Mouse (Mus musculus): ENCODE data around the gene Adamts17.

DNA sequence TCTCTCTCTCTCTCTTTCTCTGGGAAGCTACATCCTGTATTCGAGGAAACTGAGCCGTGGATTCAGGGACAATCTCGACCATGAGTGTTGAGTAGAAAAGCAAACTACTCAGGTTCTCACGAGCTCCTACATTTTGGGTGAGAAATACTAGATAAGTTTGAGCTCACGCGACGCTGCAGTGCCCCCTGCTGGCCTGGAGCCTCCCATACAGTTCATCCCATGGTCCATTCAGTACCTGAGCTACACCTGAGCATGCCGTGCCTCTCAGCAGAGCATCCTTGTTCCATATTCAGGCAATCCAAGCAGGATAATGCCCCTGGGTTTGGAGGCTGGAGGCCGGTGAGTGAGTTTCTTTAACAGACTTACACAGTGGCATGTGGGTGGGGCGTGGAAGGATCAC, 359.9 kb downstream of the Adamts17 start:
- TF ChIP-seq MEF2A (IDR thresholded peaks at IDR 0.05; ENCODE audit: extremely low read depth, insufficient replicate concordance, low read depth, low read length, poor library complexity, severe bottlenecking), result no peak
- TF ChIP-seq CTCF (IDR thresholded peaks at IDR 0.05 in 2 of 3, conservative IDR thresholded peaks at IDR 0.05 in 1 of 3; ENCODE audit: control insufficient read depth in 1 of 3, insufficient read depth in 1 of 3, low read depth in 2 of 3, low read length in 3 of 3, poor library complexity in 1 of 3, severe bottlenecking in 1 of 3), result peak; percentile 86 to 92 (median 88)
- no peak for TF ChIP-seq POLR2A (IDR thresholded peaks at IDR 0.05; ENCODE audit: control insufficient read depth in 1 of 2, insufficient read depth in 1 of 2, low read depth in 1 of 2, low read length in 2 of 2, poor library complexity in 1 of 2)
- no peak for TF ChIP-seq ZKSCAN1 (IDR thresholded peaks at IDR 0.05; ENCODE audit: low read depth, low read length)
- TF ChIP-seq RAD21 (IDR thresholded peaks at IDR 0.05; ENCODE audit: low read depth, low read length), result peak; percentile 84
- no peak for TF ChIP-seq EP300 (IDR thresholded peaks at IDR 0.05; ENCODE audit: low read depth in 1 of 2, low read length in 2 of 2)
- TF ChIP-seq RCOR1 (IDR thresholded peaks at IDR 0.05; ENCODE audit: low read depth, low read length), result no peak

Measured in MEL (cell line).